Mouse (Mus musculus) forebrain, embryonic 16.5 days (tissue): ENCODE measurements at regions not wholly inside any gene's neighbourhood (a gene's known extent, or its start where the extent isn't known, plus 50 kb on each side); places are given as distances from the start of the nearest gene placed in this dataset.
"Not testable (repeated sequence)": the region's sequence is repeated elsewhere in the genome, so short reads cannot be mapped to it uniquely, and the experiment has no call there.

Experiments
- ATAC-seq: fragments of 200-750 bp; cut with Nextera tagmentation; 2 replicates; pipeline ENCODE4 v1.8.0; 2017; ENCODE audit warnings: mild to moderate bottlenecking, moderate library complexity
- H3K27ac ChIP-seq: fragments of 300-500 bp; sonication (generic); 2 replicates; pipeline ENCODE4 v1.5.1; 2014; ENCODE audit warnings: low read length, control low read depth
- H3K27me3 ChIP-seq: fragments of 300-500 bp; sonication (generic); replicated peaks from 2 replicates; pipeline ENCODE4 v1.6.1; 2014; ENCODE audit warnings: low read length; ENCODE audit not compliant: control insufficient read depth, insufficient read depth
- H3K36me3 ChIP-seq: fragments of 300-500 bp; sonication (generic); 2 replicates; pipeline ENCODE4 v1.6.1; 2014; ENCODE audit not compliant: control insufficient read depth, insufficient read depth
- H3K4me1 ChIP-seq: fragments of 300-500 bp; sonication (generic); replicated peaks from 2 replicates; pipeline ENCODE4 v1.6.1; 2014; ENCODE audit warnings: low read length; ENCODE audit not compliant: control insufficient read depth, insufficient read depth
- H3K4me2 ChIP-seq: fragments of 300-500 bp; sonication (generic); 2 replicates; pipeline ENCODE4 v1.6.1; 2014; ENCODE audit warnings: mild to moderate bottlenecking, low read length, control low read depth
- H3K4me3 ChIP-seq: fragments of 300-500 bp; sonication (generic); replicated peaks from 2 replicates; pipeline ENCODE4 v1.5.1; 2014; ENCODE audit warnings: mild to moderate bottlenecking, low read length, control low read depth
- H3K9ac ChIP-seq: fragments of 300-500 bp; sonication (generic); replicated peaks from 2 replicates; pipeline ENCODE4 v1.6.1; 2014; ENCODE audit warnings: low read depth, low read length, control low read depth
- H3K9me3 ChIP-seq: fragments of 300-500 bp; sonication (generic); 2 replicates; pipeline ENCODE4 v1.6.1; 2016; ENCODE audit warnings: low read length; ENCODE audit not compliant: control insufficient read depth
- WGBS: fragments of 180-500 bp; shearing (Covaris S2); extraction: QIAGEN DNeasy Blood & Tissue Kit; methylation state at CpG from one replicate; pipeline ENCODE4 v1.1.7; 2014; 5-methylcytosine and 5-hydroxymethylcytosine counted together

- H3K9ac ChIP-seq, H3K36me3 ChIP-seq, H3K9me3 ChIP-seq, ATAC-seq, H3K27ac ChIP-seq, H3K27me3 ChIP-seq, H3K4me2 ChIP-seq, H3K4me3 ChIP-seq: not testable (repeated sequence)
- peaks cover 16% of the 10 kb centered on the region for H3K4me1 ChIP-seq
- 78% methylated on average over 2 of the region's 2 CpGs for WGBS
These were observed 71.4 kb downstream of the Cpn2 start for GRCm38 (mm10) chr16:30195859-30196258.

DNA sequence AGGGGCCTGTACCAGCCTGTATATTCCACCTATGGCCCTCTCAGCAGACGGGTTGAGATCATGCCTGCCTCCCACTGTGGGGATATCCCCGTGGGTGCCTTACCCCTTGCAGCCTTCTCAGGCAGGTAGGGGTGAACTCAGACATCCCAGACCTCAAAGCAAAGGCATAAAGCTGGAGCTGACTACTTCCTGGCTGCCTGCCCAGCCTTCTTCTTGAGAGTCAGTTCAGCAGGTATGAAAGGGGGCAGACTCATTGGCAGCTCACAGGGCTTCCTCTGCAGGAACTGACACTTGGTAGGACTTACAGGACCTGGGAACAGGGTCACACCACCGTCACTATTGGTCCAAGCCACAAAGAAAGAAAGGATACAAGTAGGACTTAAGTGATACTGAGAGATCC is 69.9 kb downstream of the Cpn2 start:
- Histone ChIP-seq H3K9me3 (no peaks in the 10 kb centered on the region), H3K4me1 (peaks cover 16% of the 10 kb centered on the region), H3K9ac (no peak overlapping the region), H3K4me3 (no peak overlapping the region), H3K4me2 (no peak overlapping the region), H3K36me3 (no peaks in the 10 kb centered on the region), H3K27me3 (no peaks in the 10 kb centered on the region), H3K27ac (no peak overlapping the region)
- no peak for ATAC-seq
- 74% methylated on average over 3 of the region's 3 CpGs for WGBS

DNA sequence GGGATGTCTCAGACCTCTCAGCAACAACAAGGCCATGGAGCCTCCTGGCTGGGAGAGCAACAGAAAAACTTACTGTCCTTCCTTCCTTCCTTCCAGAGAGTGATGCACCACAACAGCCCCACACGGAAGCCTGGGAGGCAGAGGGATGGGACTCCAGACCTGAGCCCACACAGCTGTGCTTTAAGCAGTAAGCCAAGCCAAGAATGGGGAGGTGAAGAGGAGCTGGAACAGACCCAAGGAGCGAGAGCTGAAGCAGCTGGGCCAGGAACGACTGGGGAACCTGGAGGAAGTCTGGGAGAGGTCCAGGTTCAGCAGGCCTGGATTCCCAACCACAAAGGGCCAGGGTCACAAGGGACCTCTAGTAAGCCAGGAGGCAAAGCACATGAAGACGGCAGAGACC is 67.5 kb downstream of the Cpn2 start:
- H3K4me3 ChIP-seq = no peak overlapping the region
- H3K36me3 ChIP-seq = no peaks in the 10 kb centered on the region
- H3K4me1 ChIP-seq = no peaks in the 10 kb centered on the region
- ATAC-seq = no peak
- no peaks in the 10 kb centered on the region for H3K27me3 ChIP-seq
- H3K9me3 ChIP-seq = no peaks in the 10 kb centered on the region
- no peak overlapping the region for H3K9ac ChIP-seq
- no peak overlapping the region for H3K4me2 ChIP-seq
- no peak overlapping the region for H3K27ac ChIP-seq
- WGBS = 77% methylated on average over 4 of the region's 4 CpGs

GRCm38 (mm10) chr16:30204144-30204543 is 63.2 kb downstream of the Cpn2 start:
- H3K36me3 ChIP-seq = no peaks in the 10 kb centered on the region
- no peaks in the 10 kb centered on the region for H3K27me3 ChIP-seq
- 51% methylated on average over 4 of the region's 4 CpGs for WGBS
- no peak overlapping the region for H3K4me2 ChIP-seq
- no peak overlapping the region for H3K27ac ChIP-seq
- no peaks in the 10 kb centered on the region for H3K9me3 ChIP-seq
- peaks cover 4% of the 10 kb centered on the region for H3K4me1 ChIP-seq
- no peak overlapping the region for H3K4me3 ChIP-seq
- H3K9ac ChIP-seq = no peak overlapping the region
- no peak for ATAC-seq

DNA sequence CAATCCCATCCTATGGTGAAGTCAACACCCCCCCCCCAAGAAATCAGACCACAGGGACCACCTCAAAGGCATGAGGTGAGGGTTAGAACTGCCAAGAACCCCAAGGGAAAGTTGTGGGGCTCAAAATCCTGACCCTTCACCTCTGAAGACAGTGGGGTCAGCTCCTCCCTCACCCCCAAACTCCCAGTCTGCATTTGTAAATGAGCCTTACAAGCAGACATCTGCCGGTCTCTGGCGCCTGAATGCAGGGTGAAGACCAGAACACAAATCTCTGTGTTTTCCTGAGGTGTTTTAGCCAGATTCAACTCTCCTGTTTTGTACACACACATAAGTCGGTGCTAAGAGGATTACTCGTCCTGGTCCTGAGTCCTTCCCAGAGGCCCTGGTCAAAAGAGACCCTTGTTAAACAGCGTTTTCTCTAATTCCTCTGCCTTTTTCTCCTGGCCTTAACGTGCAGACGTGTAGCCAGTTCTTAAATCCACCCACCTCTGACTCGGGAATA is 61.9 kb downstream of the Cpn2 start:
- Histone ChIP-seq H3K27me3 (no peaks in the 10 kb centered on the region), H3K27ac (no peak overlapping the region), H3K4me2 (peak overlapping the region; percentile 16; the same call in 1 of the 2 replicates), H3K4me1 (peaks cover 4% of the 10 kb centered on the region), H3K9ac (no peak overlapping the region), H3K36me3 (no peaks in the 10 kb centered on the region), H3K9me3 (no peaks in the 10 kb centered on the region), H3K4me3 (no peak overlapping the region)
- 8% methylated on average over 8 of the region's 8 CpGs for WGBS
- ATAC-seq = no peak

- Histone ChIP-seq H3K4me3 (no peak overlapping the region), H3K9me3 (no peaks in the 10 kb centered on the region), H3K4me2 (peak overlapping the region; percentile 16; the same call in 1 of the 2 replicates), H3K36me3 (no peaks in the 10 kb centered on the region), H3K4me1 (peaks cover 4% of the 10 kb centered on the region), H3K27me3 (no peaks in the 10 kb centered on the region), H3K27ac (no peak overlapping the region), H3K9ac (no peak overlapping the region; the same call in 1 of the 2 replicates)
- ATAC-seq = no peak
- WGBS = 8% methylated on average over 15 of the region's 15 CpGs
These were observed 61.4 kb downstream of the Cpn2 start for GRCm38 (mm10) chr16:30205816-30206356.
